Mouse (Mus musculus) embryo, embryonic 9.5 days (tissue): ENCODE measurements around the gene Rdm1.
"Not testable (repeated sequence)": the region's sequence is repeated elsewhere in the genome, so short reads cannot be mapped to it uniquely, and the experiment has no call there.

Source experiments
- DNase-seq: peaks from one replicate; pipeline ENCODE4 v3.0.0-alpha.2; 2017; ENCODE audit errors: extremely low spot score

Gene Rdm1

GRCm38 (mm10) chr11:101616948-101617767 lies 9.8 kb upstream of the Rdm1 start:
- peak; percentile 27 for DNase-seq

DNA sequence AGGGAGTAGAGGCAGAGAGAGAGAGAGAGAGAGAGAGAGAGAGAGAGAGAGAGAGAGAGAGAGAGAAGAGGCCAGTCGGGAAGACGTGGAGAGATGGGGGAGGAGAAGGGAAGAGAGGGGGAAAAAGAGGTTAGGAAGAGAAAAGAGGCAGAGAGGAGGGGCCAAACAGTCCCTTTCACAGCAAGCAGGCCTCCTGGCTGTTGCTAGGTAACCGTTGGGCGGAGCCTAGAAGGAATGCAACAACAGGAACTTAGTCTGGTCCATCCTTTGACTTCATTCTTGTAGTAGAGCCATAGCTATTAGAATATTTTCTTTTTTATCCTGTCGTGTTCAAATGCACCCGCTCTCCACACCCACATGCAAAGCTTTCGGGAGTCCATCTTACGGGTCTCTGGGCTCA lies 9.1 kb upstream of the Rdm1 start:
- DNase-seq: peak; percentile 81

GRCm38 (mm10) chr11:101618596-101618995 lies 8.4 kb upstream of the Rdm1 start:
- no peak for DNase-seq

- not testable (repeated sequence) for DNase-seq
Observed at GRCm38 (mm10) chr11:101620022-101620655, 6.9 kb upstream of the Rdm1 start.

GRCm38 (mm10) chr11:101626649-101626994 lies 373 bp upstream of the Rdm1 start:
- DNase-seq: no peak

DNA sequence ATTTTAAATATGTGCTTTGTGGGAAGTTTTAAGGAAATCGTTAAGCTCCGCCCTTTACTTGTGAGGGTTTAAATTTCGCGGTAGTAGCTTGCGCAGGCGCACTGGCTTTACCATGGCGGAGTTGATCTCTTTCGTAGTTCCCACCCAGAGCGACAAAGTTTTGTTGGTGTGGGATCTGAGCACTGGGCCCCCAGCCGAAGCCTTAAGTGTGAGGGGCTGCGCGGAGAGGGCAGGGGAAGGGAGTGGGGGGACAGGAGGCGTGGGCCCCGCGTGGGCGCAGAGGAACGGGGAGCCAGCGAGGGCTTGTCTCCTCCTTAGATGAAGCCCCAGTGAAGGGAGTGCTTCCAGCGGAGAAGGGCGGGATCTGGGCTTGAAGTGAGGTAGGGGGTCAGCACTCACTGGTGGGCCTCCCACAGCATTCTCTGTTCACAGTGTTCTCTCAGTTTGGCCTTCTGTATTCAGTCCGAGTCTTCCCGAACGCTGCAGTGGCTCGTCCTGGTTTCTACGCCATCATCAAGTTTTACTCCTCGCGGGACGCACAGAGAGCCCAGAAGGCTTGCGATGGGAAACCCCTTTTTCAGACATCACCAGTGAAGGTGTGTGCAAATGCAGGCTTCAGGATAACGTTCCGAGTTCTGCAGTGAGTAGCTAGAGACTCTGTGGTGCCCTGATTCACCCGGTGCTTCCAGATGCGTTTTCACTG lies 1.0 kb downstream of the Rdm1 start:
- peak; percentile 92 for DNase-seq

GRCm38 (mm10) chr11:101628733-101629417 lies 1.9 kb downstream of the Rdm1 start:
- not testable (repeated sequence) for DNase-seq

DNA sequence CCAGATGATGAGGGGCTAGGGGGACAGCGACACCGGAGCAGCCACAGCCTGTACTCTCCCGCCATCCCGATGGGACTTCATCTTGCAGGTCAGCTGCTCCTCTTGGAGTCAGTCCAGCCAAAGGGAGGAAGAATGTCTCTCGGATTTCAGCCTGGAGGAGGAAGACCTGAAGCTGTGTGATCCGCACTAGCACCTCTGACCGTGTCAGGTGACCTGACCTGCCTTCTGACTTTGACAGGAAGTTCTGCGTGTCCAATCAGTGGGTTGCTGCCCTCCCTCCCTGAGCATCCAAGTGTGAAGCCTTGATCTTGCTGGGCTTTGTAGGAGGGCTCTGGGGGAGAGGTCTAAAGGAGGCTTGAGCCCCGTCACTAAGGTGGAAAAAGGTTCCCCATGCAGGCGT lies 8.7 kb downstream of the Rdm1 start:
- DNase-seq: no peak

DNA sequence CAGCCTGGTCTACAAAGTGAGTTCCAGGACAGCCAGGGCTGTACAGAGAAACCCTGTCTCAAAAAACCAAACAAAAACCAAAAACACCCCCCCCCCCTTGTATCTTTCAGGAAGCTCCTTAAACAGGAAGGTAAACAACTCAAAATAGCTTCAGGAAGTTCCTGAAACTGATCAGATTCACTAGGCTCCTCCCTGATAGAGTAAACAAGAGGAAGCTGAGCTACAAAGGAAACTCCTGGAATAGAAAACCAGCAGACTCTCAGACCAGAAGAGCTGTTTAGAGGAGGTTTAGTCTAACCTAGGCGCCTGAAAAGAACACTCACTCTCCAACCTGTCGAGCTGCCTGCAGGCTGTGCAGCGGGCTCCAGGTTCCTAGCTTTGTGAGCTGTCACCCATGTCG lies 12.8 kb downstream of the Rdm1 start:
- no peak for DNase-seq

DNA sequence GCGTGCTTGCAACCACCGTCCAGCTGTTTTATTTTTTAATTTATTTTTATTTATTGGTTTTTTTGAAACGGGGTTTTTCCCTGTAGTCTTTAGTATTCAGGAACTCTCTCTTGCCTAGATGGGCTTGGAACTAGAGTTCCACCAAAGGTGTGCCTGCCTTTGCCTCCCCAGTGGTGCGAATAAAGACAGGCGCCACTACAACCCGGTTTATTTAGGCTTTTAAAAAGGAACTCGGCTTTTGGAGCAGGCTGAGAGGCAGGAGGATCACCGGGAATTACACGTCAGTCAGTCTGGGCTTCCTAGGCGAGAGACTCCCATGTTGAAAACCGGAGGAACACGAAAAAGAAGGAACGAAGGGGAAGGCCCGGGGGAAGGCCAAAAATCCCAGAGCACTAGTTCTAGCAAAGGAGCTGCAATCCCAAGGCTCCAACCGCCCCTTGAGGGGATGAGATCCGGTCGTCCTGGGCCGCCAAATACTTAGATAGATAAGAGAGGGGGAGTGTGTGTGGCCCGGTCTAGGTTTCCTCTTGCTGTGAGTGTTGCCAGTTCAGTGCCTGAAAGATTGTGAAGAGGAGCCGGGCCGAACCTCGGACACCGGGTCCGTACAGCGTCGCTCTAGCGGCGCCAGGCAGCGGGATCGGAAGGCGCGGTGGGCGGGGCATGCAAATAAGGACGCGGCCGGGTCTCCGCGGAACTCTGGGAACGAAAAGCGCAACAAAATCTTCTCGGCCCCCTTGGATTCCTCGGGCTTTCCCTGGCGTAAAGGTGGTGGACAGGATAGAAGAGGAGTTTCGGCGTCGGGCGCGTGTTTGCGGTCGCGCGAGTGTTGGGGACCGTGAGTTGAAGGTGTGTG lies 14.1 kb downstream of the Rdm1 start:
- peak; percentile 80 for DNase-seq

DNA sequence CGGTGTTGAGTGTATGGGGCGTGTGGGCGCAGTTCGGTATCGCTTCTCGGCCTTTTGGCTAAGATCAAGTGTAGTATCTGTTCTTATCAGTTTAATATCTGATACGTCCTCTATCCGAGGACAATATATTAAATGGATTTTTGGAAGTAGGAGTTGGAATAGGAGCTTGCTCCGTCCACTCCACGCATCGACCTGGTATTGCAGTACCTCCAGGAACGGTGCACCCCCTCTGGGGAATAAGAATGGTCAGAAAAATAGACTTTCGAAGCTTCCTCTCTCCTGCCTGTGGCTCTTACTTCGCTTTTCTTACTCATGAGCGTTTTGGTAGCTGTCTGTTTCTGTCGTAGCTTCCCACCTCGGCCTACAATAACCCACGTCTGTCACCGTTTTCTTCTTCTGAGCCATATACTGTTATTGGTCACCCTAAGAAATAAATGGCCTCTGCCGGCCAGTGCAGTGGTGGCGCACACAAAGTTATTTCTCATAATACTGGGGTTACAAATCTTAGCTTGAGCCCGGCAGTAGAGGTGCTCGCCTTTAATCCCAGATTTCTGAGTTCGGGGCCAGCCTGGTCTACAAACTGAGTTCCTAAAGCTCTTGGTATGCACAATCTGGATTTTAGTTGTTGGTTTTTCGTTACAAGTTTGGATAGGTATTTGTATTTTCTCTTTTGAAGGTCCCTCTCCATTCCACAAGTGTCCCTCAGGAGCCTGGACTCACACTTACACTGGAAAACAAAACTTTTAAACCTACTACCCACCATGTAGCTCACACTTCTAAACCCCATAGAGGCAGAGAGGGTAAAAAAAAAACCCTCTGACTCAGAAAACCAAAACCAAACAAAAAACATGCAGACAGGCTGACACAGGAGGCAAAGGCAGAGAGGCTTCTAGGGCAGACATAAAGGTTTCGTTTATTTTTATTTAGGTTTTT lies 15.0 kb downstream of the Rdm1 start:
- peak; percentile 77 for DNase-seq

DNA sequence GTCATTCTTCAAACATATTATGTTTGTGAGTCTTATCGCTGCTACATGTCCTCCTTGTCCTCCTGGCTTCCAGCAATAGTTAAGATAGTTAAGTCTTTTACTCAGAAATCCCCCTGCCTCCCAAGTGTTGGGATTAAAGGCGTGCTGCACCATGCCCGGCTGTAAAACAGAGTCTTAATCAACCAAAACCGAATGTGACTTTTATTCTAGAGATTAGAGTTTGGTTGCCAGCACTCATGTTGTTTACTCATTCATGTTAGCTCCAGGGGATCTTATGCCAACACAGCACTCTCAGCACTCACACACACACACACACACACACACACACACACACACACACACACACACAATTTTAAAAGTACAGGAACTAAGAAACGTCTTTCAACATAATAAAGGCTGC lies 15.9 kb downstream of the Rdm1 start:
- no peak for DNase-seq

DNA sequence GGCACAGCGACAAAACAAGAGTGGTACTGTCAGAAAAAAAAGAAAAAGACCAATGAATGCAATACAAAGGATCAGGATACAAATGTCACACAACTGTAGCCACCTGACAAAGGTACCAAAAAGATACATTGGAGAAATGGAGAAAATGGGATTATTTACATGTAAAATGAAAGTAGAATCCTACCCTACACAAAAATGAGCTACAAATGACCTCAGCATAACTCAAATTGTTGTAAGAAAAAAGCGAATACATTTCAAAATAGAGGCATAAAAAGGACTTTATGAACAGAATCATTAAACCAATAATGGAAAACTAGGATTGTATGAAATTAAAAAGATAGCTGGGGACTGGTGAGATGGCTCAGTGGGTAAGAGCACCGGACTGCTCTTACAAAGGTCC lies 17.6 kb downstream of the Rdm1 start:
- DNase-seq: no peak

- not testable (repeated sequence) for DNase-seq
Observed at GRCm38 (mm10) chr11:101645043-101645410, 18.0 kb downstream of the Rdm1 start.

DNA sequence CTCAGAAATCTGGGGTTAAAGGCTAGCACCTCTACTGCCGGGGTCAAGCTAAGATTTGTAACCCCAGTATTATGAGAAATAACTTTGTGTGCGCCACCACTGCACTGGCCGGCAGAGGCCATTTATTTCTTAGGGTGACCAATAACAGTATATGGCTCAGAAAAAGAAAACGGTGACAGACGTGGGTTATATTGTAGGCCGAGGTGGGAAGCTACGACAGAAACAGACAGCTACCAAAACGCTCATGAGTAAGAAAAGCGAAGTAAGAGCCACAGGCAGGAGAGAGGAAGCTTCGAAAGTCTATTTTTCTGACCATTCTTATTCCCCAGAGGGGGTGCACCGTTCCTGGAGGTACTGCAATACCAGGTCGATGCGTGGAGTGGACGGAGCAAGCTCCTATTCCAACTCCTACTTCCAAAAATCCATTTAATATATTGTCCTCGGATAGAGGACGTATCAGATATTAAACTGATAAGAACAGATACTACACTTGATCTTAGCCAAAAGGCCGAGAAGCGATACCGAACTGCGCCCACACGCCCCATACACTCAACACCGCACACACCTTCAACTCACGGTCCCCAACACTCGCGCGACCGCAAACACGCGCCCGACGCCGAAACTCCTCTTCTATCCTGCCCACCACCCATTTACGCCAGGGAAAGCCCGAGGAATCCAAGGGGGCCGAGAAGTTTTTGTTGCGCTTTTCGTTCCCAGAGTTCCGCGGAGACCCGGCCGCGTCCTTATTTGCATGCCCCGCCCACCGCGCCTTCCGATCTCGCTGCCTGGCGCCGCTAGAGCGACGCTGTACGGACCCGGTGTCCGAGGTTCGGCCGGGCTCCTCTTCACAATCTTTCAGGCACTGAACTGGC lies 18.7 kb downstream of the Rdm1 start:
- DNase-seq: peak; percentile 83

- peak; percentile 39 for DNase-seq
Observed at GRCm38 (mm10) chr11:101646283-101646794, 19.3 kb downstream of the Rdm1 start.

GRCm38 (mm10) chr11:101647093-101647492 lies 20.1 kb downstream of the Rdm1 start:
- DNase-seq: not testable (repeated sequence)

GRCm38 (mm10) chr11:101656356-101656755 lies 29.4 kb downstream of the Rdm1 start:
- no peak for DNase-seq

DNA sequence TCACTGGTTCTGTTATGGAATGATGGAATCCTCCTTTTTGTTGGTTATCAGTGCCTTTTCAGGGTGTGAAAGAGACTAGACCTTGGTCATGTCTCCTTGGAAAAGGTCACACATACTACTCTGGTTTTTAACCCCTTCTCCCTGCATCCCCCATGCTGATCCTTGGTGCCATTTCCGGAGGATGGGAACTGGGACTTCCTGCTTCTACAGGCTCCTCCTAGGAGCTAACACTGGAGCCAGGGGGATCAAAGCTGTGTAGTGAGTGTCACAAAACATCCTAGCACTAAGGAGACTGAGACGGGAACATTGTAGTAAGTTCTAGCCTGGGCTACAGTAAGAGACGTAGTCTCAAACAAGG lies 30.5 kb downstream of the Rdm1 start:
- DNase-seq: no peak
